Mouse (Mus musculus) induced T-regulatory cell, adult 2 months (primary cell): ENCODE measurements at regions not wholly inside any gene's neighbourhood (a gene's known extent, or its start where the extent isn't known, plus 50 kb on each side); places are given as distances from the start of the nearest gene placed in this dataset.

ENCODE experiments used
- DNase-seq: peaks from one replicate; pipeline ENCODE4 v3.0.0-alpha.2; 2012; ENCODE audit warnings: low read depth

DNA sequence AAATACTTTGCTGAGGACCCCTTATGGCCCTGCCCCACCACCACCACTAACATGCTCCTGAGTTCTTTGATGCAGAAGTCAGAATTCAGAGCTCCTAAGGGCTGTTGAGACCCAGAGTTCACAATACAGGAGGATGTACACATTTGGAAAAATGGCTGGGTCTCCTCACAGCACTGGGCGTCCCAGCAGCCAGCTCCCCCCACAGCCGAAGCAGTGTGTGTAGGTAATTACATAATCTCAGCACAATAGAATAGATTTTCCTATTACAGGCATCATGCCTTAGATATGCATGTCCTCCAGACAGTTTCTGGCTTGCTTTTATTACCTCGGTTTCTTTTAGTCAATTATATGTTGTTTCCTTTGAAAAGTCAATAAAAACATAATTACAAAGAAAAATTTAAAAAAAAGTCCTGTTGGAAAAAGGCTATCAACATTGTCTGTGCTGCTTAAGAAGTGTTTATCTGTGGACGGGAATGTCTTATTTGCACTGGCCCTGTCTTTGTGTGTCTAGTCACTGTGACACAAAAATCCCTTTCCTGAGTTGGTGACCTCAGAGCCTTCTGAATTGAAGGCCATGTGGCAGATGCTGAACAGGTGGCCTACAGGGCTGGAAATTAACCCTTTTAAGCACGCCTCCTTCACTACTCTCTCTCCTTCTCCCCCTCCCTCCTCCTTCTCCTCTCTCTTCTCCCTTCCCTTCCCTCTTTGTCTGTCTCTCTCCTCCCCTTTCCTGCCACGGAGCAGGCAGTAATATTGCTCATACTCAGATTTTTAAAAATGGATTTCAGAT is 339.9 kb upstream of the Gm10131 start:
- DNase-seq: no peak

DNA sequence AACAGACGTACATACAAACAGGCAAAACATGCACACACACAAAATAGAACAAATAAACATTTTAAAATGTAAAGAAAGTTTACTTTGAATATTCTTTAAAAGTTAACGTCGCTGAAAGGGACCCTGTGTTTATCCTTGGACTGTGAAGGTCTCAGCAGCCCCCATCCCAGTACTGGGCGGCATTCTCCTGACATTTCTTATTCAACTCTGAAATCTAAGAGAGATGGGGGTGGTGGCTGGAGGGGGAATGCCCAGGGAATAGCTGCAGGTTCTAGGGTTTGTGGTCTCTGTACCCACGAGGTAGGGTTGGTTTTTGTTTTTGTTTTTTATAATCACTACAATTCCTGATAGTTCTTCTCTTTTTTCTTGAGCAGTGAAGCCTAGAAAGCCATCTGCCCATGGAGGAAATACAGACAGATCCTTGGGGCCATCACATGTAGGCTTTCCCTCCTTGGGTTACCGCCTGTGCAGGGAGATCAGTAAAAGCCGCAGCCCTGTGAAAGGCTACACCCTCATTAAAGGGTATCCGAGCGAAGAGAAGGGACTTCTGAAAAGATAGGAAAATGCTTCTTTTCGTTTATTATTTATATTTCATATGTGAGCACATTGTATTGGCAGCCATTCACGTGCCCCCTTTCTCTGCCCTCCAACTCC is 338.0 kb upstream of the Gm10131 start:
- DNase-seq: no peak

DNA sequence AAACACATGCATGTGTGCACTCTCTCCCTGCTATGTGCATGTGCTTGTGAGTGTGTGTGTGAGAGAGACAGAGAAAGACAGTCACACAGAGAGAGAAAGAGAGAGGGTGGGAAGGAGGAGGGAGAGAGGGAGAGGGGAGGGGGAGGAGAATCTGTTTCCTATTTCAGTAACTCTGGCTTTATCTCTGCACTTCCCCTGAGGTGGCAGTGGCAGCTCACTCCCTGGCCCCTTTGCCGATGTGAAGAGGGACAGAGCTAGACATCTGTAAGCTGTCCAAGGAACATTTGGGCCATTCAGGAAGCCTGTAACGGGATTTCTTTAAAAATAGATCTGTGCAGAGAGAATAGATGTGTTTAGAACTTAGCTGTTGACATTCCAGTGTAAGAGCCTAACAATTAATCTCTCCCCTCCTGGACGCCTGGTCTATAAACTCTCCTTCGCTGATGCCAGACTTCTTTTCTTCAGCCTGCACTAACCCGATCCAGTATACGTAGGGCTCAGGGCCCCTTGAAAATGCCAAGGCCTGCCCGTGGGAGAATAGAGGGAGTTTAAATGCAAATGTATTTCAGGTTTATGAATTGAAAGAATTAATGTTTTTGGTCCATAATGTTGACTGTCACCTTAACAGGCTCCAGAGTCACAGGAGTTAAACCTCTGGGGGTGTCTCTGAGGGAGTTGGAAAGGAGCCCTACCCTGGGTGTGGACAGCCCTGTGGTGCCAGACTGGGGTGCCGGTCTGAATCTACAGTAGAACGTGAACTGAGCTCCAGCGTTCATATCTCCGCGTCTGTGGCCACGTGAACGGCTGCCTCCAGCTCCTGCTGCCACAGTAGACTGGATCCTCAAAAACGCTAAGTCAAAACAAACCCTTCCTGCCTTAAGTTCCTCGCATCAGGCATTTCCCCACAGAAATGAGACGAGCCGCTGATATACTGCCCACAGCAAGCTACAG is 336.6 kb upstream of the Gm10131 start:
- no peak for DNase-seq

DNA sequence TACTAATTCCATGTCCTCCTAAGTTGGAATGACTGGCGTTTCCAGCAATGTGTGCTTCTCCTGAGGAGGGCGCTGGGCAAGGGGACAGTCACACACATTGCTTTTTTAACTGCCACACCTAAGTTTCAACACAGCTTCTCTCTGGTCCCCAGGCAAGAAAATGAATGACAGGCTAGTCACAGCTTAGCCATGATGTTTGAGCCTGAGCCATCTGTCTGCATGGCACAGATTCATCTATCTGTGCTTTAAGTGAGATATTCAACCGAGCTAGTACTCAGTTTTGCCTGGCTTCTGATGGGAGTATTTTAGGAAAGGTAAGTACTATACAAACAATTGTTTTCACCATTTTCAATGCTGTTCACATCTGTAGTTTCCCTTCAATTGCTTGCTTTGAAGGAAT is 331.2 kb upstream of the Gm10131 start:
- DNase-seq: no peak

DNA sequence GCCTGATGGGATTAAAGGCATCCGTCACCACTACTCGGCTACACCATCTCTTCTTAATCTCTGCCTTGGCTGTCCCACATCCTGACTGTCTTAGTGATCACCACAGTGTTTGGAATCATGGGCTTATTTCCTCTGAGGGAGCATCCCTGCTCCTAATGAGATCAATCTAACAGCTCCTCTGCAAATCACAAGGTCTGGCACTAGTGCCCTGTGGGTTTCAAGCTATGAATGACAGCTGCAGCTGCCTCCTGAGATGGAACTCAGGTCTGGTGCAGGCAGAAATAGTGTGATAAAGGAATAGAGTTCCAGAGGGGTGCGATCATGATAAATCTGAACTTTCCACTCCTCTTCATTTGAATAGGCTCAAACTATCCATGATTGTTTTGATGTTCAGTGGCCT is 330.2 kb upstream of the Gm10131 start:
- no peak for DNase-seq

DNA sequence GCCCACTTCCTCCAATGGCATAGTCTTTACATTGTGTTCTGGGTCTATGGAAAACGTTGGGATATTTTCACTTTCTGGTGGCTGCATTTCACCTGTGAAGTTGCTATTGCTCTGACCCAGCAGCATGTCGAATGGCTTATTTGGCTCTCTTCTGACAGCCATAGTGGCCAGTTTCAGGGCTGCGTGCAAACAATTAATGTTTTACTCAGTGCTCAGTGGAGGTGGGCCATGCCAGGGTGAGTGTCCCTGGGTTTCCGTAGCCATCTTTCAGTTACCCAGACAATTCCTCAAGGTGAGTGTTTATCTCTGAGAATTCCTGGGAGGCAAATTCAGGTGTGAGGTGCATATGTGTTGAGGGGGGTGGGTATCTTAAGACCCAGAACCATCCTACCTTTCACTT is 329.2 kb upstream of the Gm10131 start:
- DNase-seq: no peak

DNA sequence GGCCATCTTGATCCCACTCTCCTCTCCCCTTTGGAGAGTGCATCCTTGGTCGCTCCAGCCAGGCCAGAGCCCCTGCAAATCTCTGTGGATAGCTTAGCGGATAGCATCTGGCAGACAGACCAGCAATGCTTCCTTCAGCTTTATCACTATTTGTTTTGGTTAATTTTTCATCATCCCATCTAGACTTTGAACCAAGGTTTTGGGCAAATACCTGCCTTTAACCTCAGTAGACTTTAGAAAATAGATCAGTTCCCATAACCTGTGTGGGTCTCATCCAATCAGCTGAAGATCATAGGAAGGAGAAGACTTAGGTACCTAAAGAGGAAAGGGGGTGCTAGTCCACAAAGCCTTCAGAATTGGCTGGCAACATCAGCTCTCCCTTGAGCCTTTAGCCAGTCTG is 327.2 kb upstream of the Gm10131 start:
- no peak for DNase-seq

DNA sequence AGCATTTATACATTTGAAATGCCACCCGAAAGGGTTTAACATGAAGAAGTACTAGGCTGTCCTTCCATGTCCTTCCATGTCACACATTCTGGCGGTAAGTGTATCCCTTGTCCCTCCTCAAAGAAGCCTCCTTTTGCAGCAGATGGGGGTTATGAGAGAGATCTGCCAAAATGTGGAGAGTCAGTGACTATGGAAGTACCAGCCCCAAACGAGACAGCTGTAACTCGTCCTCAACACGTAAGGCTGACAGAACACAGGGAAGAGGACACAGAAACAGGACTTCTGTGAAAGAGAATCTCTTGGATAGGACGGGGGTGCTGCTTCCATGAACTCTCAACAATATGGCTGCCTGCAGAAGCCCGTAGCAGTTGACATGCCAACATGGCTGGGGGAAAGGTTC is 320.4 kb upstream of the Gm10131 start:
- DNase-seq: no peak

DNA sequence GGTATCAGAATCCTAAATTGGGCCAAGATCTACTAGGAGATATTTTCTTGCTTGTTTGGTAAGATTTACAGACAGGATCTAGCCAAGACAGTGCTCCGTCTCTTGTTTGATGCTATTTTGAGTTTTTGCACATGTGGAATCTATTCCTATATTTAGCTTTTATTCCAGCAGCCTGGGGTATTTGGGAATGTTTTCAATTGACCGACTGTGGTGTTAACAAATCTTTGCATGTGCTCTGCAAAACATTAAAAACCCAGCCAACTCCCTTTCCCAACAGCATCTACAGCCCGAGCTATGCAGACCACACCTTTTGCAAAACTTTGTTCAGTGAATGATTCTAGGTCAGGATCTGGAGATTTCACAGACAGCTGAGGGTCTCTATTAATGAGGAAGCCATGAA is 317.7 kb upstream of the Gm10131 start:
- no peak for DNase-seq

DNA sequence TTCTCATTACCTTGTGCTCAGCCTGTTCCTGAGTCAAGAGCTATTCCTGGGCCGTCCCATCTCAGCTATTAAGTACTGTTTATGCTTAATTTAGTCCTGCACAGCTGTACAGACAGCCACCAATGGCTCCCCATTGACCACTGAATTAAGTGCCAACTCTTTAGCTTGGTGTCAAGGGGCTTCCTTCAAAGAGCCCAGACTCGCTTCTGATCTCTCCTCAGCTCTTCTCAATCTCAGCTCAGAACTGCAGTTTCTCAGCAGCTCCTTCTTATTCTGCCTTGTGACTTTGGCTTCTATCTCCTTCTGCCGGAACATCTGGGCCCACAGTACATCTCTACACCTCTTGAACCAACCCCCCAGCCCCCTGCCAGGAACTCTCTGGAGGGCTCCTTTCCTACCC is 290.0 kb upstream of the Gm10131 start:
- no peak for DNase-seq

DNA sequence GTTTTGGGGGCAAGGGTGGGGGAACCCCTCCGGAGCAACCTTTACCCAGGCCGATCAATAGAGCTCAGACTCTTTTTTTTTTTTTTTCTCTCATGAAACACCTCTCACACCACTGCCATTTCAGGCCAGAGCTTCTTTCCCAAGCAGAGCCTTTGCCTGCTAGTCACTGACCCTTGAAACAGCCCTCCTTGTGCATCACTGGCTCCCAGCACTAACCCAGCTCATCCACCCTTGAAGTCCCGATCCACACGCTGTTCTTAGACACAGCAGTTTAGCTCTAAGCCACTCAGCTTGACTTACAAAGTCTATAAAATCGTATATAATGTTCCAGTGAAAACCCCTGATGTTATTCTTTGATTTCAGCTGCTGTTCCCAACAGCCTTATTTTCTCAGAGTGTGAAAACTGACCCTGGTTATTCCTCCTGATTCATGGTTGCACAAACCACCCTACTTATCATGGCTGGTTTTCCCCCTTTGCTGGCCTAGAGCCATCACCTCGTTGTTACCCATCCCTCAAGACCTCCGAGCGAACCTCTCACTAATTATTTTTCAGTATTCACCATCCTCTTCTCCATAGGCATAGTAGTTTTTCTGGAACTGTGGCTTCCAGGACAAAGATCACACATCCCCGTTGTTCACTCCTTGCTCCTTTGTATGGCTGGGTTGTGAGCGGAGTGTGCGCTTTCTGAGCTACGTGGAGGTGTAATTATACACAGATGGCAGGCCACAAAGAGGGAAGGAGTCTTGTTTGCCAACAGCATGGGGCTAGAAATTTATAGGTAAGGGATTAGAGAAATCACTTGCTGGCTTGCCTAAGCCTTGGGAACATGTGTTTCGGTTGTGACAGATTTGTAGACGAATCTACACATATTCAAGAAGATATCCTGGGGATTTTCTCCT is 287.6 kb upstream of the Gm10131 start:
- no peak for DNase-seq

DNA sequence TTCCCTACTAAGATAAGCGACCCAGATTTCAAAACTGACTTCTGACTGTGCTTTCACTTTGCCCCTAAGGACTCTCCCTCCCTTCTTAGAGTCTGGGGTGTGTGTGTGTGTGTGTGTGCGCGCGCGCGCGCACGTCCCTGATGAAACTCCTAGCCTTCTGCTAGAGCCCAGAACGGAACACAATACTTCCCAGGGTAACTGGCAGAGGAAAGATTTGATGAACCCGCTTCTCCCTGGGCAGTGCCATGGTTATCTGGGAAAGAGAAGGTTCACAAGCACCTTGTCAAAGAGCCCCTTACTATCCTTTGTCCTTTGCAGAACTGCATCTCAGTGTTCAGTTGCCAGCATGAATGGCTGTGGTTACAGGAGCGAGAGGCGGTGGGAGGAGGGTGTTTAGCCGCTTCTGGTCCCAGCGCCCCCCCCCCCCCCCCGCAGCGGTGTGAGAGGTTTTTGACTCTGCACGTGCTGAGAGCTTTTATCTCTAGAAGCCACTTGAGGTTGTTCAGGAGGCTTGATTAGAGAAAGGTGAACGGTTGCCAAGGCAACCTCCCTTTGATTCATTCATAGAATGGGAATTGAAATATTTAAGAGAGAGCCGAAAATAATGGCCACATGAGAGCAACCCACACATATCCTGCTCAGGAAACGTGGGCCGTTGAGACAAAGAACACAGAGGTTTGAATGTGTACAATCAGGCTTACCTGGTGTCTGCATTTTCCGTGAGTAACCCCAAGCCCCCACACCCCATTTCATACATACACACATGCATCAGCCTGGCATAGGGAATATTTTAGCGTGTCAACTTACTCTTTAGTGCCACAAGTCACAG is 286.3 kb upstream of the Gm10131 start:
- peak; percentile 78 for DNase-seq

DNA sequence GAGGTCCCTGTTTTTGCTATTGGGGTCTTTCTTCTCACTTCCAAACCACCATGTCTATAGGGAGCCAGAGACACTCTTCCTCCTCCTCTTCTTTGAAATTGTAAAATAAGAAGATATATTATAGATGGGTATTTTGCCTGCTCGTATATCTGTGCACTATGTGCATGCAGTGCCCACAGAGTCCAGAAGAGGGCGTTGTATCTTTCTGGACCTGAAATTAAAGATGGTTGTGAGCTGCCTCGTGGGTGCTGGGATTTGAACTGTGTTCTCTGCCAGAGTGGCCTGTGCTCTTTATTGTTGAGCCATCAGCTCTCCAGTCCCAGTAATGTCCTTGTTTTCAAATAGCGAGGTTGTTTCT is 285.7 kb upstream of the Gm10131 start:
- DNase-seq: peak; percentile 80

DNA sequence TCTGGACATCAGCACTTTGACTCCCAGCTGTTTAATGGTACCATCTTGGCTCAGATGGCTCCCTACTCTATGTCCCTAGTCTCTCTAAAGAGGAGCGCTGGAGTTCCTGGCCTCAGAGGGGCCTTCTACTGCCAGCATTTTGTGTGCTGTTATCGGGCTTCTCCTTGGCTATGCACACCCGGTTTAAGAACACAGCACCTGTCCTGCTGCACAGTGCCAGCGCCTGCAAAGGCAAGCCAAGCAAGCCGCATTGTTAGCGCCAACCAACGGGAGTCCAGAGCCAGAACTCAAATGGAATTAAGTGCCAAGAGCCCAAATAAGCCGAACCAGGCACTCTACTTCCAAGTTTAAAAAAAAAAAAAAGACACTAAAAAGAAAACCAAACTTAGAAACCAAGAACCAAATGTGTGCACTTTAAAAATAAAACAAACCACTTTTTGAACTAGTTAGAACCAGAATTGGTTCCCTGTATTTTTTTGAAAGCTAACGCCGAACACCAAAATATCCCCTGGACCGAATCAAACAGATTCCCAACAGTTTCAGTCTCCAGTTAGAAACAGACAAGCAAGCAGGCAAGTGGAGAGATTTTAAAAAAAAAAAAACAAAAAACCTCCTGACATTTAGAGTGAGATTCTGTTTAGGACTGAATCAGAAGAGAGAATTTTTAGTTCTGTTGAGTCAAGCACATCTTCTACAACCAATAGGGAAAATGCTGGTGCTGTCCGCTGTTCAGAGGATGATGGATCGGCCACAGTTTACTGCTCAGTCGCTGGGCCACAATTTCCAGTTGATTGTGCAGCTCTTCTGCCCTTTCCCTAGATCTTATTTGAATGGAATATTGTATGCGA is 281.7 kb upstream of the Gm10131 start:
- DNase-seq: no peak

DNA sequence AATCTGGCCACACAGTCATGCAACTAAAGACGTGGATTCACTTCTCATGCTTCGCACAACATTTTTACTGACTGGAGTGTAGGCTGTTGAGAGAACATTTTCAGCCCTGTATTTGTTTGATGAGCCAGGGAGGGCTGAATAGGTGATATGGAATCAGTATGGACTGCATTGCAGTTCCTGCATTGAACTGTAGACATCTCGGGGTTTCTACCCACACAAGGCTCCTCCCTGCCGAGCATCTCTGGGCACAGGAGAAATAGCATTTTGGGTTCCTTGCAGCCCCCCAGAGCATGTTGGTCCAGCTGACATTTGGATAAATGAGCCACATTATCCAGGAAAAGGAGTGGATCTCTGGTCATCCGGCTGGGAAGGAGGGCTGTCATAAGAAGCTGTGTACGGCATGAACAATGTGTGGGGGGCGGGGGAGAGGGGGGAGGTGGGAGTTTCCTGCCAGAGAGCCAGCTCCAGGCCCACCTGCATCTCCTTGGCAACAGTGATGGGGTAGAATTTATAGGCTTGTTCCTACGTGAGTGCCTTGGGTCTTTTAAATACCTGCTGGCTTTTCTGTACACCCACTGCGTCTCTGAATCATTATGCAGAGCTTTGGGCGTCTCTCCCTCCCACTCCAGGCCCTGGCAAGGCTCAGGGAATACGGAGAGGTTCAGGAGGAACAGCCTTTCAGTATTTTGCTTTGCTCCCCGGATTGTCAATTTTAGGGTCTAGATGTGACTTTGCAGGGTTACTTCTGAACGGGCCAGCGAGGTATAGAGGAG is 280.9 kb upstream of the Gm10131 start:
- no peak for DNase-seq

DNA sequence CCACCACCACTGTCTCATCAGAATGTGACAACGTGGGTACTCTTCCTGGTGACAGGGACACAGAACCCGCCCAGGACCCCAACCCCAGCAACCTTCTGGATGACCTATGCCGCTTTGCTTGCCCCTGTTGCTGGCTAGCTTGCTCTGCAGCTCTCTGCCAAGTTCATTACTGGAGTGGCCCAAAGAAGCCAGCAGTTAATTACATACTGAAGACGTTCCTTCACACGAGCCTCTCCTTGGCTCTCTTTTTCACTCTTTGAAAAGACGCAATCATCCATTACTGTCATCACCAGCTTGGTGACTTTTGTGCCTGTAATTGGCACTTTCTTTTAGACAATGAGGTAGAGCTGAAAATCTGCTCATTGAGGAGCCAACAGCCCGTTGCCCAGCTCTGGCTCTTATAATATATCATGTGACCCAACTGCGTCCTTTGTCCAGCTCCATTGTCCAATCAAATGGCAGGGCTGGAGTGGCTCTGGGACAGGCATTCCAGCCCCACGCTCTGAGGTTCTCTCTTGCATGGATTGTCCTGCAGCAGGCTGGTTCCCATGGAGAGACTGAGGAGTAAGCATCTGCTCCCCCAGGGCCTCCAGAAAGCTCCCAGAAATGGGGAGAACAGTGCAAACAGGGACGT is 274.4 kb upstream of the Gm10131 start:
- DNase-seq: no peak

DNA sequence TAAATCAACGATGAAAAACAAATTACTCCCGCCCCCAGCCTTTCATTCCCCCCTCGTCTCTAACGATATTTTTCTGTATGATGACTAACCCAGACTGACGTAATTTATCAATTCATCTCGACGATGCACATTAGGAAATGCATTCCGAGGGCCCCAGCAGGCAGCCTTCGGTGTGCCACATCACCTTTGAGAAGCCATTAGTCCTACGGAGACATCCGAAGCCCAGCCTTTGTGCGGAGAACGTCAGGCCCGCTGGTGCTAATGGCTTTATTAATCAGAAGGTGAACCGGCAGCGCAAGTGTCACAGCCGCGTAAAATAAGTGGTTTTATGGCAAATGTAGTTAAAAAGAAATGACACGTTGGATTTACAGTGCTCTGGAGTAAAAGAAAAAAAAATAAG is 269.1 kb upstream of the Gm10131 start:
- DNase-seq: no peak

DNA sequence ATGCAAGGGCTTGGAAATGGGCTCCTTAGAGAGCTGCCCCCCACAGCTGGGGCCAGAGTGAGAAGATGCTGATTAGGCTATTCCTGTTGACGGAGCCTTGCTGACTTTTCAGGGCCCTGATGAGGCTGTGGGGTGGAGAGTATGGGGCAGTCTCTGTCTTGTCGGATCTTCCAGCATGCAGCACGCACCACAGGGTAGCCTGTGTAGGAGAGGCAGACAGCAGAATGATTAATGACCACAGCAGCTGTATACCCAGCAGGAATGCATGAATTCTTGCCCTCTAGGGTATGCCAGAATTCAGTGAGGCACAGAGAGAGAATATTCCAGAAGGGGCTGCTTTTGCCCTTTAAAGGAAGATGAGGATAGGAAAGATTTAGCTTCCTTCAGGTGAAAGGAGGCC is 265.6 kb upstream of the Gm10131 start:
- DNase-seq: no peak

DNA sequence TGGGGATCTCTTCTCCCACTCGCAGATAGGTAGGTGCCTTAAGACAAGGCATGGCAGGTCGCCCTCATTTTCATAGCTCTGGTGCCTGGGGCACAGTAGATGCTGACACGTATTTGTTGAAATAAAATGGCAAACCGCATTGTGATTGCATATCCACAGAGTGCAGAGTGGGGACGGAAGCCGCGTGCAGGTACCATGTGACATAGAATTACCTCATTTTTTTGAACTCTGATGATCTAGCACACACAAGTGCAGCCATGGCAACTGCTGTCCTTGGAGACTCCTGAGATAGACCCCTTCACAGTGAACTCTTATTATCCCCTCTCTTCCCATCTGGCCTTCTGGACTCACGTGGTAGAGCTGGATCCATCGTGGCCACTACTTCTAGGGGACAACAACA is 262.7 kb upstream of the Gm10131 start:
- no peak for DNase-seq
